Mouse (Mus musculus): ENCODE measurements at regions not wholly inside any gene's neighbourhood (a gene's known extent, or its start where the extent isn't known, plus 50 kb on each side); places are given as distances from the start of the nearest gene placed in this dataset.

GRCm38 (mm10) chr13:57246238-57246963 lies 350.6 kb upstream of the Trpc7 start:
- Histone ChIP-seq H3K9ac (no peak overlapping the region), H3K4me2 (no peak overlapping the region), H3K27ac (no peak overlapping the region), H3K4me3 (no peak overlapping the region), H3K9me3 (no peaks in the 10 kb centered on the region), H3K4me1 (no peaks in the 10 kb centered on the region), H3K27me3 (no peaks in the 10 kb centered on the region), H3K36me3 (no peaks in the 10 kb centered on the region)
- ATAC-seq (ENCODE audit: insufficient number of reproducible peaks, insufficient read depth, low FRiP score, low TSS enrichment, low read depth), result no peak
- WGBS, result 69% methylated on average over 18 of the region's 18 CpGs

GRCm38 (mm10) chr13:57236917-57237316 lies 341.1 kb upstream of the Trpc7 start:
- Histone ChIP-seq H3K27ac (no peak overlapping the region), H3K9ac (no peak overlapping the region), H3K9me3 (no peaks in the 10 kb centered on the region), H3K4me1 (peaks cover 16% of the 10 kb centered on the region), H3K27me3 (no peaks in the 10 kb centered on the region), H3K36me3 (no peaks in the 10 kb centered on the region), H3K4me3 (no peak overlapping the region), H3K4me2 (no peak overlapping the region)
- WGBS, result 21% methylated on average over 4 of the region's 4 CpGs
- no peak for ATAC-seq (ENCODE audit: insufficient number of reproducible peaks, insufficient read depth, low FRiP score, low TSS enrichment, low read depth)

- Histone ChIP-seq H3K4me3 (no peak overlapping the region), H3K4me2 (no peak overlapping the region), H3K4me1 (peaks cover 16% of the 10 kb centered on the region), H3K36me3 (no peaks in the 10 kb centered on the region), H3K27me3 (no peaks in the 10 kb centered on the region), H3K9ac (no peak overlapping the region), H3K27ac (no peak overlapping the region), H3K9me3 (no peaks in the 10 kb centered on the region)
- ATAC-seq (ENCODE audit: insufficient number of reproducible peaks, insufficient read depth, low FRiP score, low TSS enrichment, low read depth), result no peak
- WGBS, result 81% methylated on average over 5 of the region's 5 CpGs
Measured at GRCm38 (mm10) chr13:57236211-57236610, 340.4 kb upstream of the Trpc7 start.

GRCm38 (mm10) chr13:57232906-57233305 lies 337.1 kb upstream of the Trpc7 start:
- no peaks in the 10 kb centered on the region for H3K27me3 ChIP-seq
- no peaks in the 10 kb centered on the region for H3K36me3 ChIP-seq
- no peak overlapping the region for H3K4me2 ChIP-seq
- no peak overlapping the region for H3K4me3 ChIP-seq
- ATAC-seq (ENCODE audit: insufficient number of reproducible peaks, insufficient read depth, low FRiP score, low TSS enrichment, low read depth), result no peak
- no peak overlapping the region for H3K9ac ChIP-seq
- no peak overlapping the region for H3K27ac ChIP-seq
- no peaks in the 10 kb centered on the region for H3K9me3 ChIP-seq
- peaks cover 13% of the 10 kb centered on the region for H3K4me1 ChIP-seq
- 88% methylated on average over 5 of the region's 5 CpGs for WGBS

- no peak overlapping the region for H3K4me3 ChIP-seq
- H3K27ac ChIP-seq, result no peak overlapping the region
- no peaks in the 10 kb centered on the region for H3K9me3 ChIP-seq
- WGBS, result 31% methylated on average over 3 of the region's 3 CpGs
- peaks cover 2% of the 10 kb centered on the region for H3K4me1 ChIP-seq
- H3K36me3 ChIP-seq, result no peaks in the 10 kb centered on the region
- H3K4me2 ChIP-seq, result no peak overlapping the region
- H3K27me3 ChIP-seq, result no peaks in the 10 kb centered on the region
- H3K9ac ChIP-seq, result no peak overlapping the region
- no peak for ATAC-seq (ENCODE audit: insufficient number of reproducible peaks, insufficient read depth, low FRiP score, low TSS enrichment, low read depth)
Measured at GRCm38 (mm10) chr13:57231666-57232065, 335.9 kb upstream of the Trpc7 start.

GRCm38 (mm10) chr13:57230253-57230652 lies 334.5 kb upstream of the Trpc7 start:
- H3K27ac ChIP-seq, result no peak overlapping the region
- no peak overlapping the region for H3K4me2 ChIP-seq
- H3K4me1 ChIP-seq, result no peaks in the 10 kb centered on the region
- H3K36me3 ChIP-seq, result no peaks in the 10 kb centered on the region
- H3K9ac ChIP-seq, result no peak overlapping the region
- no peak overlapping the region for H3K4me3 ChIP-seq
- H3K9me3 ChIP-seq, result no peaks in the 10 kb centered on the region
- WGBS, result 65% methylated on average over 4 of the region's 4 CpGs
- no peaks in the 10 kb centered on the region for H3K27me3 ChIP-seq
- no peak for ATAC-seq (ENCODE audit: insufficient number of reproducible peaks, insufficient read depth, low FRiP score, low TSS enrichment, low read depth)

GRCm38 (mm10) chr13:57221092-57221491 lies 325.3 kb upstream of the Trpc7 start:
- Histone ChIP-seq H3K27ac (no peak overlapping the region), H3K4me3 (no peak overlapping the region), H3K9ac (no peak overlapping the region), H3K27me3 (no peaks in the 10 kb centered on the region), H3K4me1 (peaks cover 6% of the 10 kb centered on the region), H3K4me2 (no peak overlapping the region), H3K9me3 (no peaks in the 10 kb centered on the region), H3K36me3 (no peaks in the 10 kb centered on the region)
- ATAC-seq (ENCODE audit: insufficient number of reproducible peaks, insufficient read depth, low FRiP score, low TSS enrichment, low read depth), result no peak
- WGBS, result 53% methylated on average over 8 of the region's 8 CpGs

- no peak for ATAC-seq (ENCODE audit: insufficient number of reproducible peaks, insufficient read depth, low FRiP score, low TSS enrichment, low read depth)
Measured at GRCm38 (mm10) chr13:57216161-57216560, 320.4 kb upstream of the Trpc7 start.

GRCm38 (mm10) chr13:57212251-57212650 lies 316.5 kb upstream of the Trpc7 start:
- no peak for ATAC-seq (ENCODE audit: insufficient number of reproducible peaks, insufficient read depth, low FRiP score, low TSS enrichment, low read depth)
- 69% methylated on average over 1 of the region's 1 CpGs for WGBS
- H3K4me1 ChIP-seq, result no peaks in the 10 kb centered on the region
- H3K27ac ChIP-seq, result no peak overlapping the region
- H3K9ac ChIP-seq, result no peak overlapping the region
- H3K4me3 ChIP-seq, result no peak overlapping the region
- H3K9me3 ChIP-seq, result no peaks in the 10 kb centered on the region
- H3K27me3 ChIP-seq, result no peaks in the 10 kb centered on the region
- no peak overlapping the region for H3K4me2 ChIP-seq
- H3K36me3 ChIP-seq, result no peaks in the 10 kb centered on the region

More at GRCm38 (mm10) chr13:57216161-57216560, 320.4 kb upstream of the Trpc7 start:
- Histone ChIP-seq H3K4me1 (peaks cover 6% of the 10 kb centered on the region), H3K4me3 (no peak overlapping the region), H3K36me3 (no peaks in the 10 kb centered on the region), H3K4me2 (no peak overlapping the region), H3K27me3 (no peaks in the 10 kb centered on the region), H3K27ac (no peak overlapping the region), H3K9me3 (no peaks in the 10 kb centered on the region), H3K9ac (no peak overlapping the region)
- 31% methylated on average over 7 of the region's 7 CpGs for WGBS

- H3K27ac ChIP-seq, result no peak overlapping the region
- no peak overlapping the region for H3K4me2 ChIP-seq
- no peaks in the 10 kb centered on the region for H3K36me3 ChIP-seq
- H3K9ac ChIP-seq, result no peak overlapping the region
- no peaks in the 10 kb centered on the region for H3K4me1 ChIP-seq
- ATAC-seq (ENCODE audit: insufficient number of reproducible peaks, insufficient read depth, low FRiP score, low TSS enrichment, low read depth), result no peak
- WGBS, result 81% methylated on average over 3 of the region's 3 CpGs
- no peaks in the 10 kb centered on the region for H3K9me3 ChIP-seq
- H3K27me3 ChIP-seq, result no peaks in the 10 kb centered on the region
- H3K4me3 ChIP-seq, result no peak overlapping the region
Measured at GRCm38 (mm10) chr13:57191195-57191594, 295.4 kb upstream of the Trpc7 start.

GRCm38 (mm10) chr13:57189246-57189645 lies 293.5 kb upstream of the Trpc7 start:
- Histone ChIP-seq H3K27me3 (no peaks in the 10 kb centered on the region), H3K4me3 (no peak overlapping the region), H3K36me3 (no peaks in the 10 kb centered on the region), H3K4me2 (no peak overlapping the region), H3K9ac (no peak overlapping the region), H3K9me3 (no peaks in the 10 kb centered on the region), H3K4me1 (no peaks in the 10 kb centered on the region), H3K27ac (no peak overlapping the region)
- 24% methylated on average over 3 of the region's 3 CpGs for WGBS
- no peak for ATAC-seq (ENCODE audit: insufficient number of reproducible peaks, insufficient read depth, low FRiP score, low TSS enrichment, low read depth)

- no peak for ATAC-seq (ENCODE audit: insufficient number of reproducible peaks, insufficient read depth, low FRiP score, low TSS enrichment, low read depth)
- WGBS, result 77% methylated on average over 2 of the region's 2 CpGs
Measured at GRCm38 (mm10) chr13:57186168-57186567, 290.4 kb upstream of the Trpc7 start.

More at GRCm38 (mm10) chr13:57186168-57186567, 290.4 kb upstream of the Trpc7 start:
- H3K9ac ChIP-seq, result no peak overlapping the region
- H3K9me3 ChIP-seq, result no peaks in the 10 kb centered on the region
- no peaks in the 10 kb centered on the region for H3K36me3 ChIP-seq
- H3K4me1 ChIP-seq, result no peaks in the 10 kb centered on the region
- no peak overlapping the region for H3K4me3 ChIP-seq
- H3K27me3 ChIP-seq, result no peaks in the 10 kb centered on the region
- H3K27ac ChIP-seq, result no peak overlapping the region
- H3K4me2 ChIP-seq, result no peak overlapping the region

Data from embryonic facial prominence, embryonic 13.5 days (tissue).